Mouse (Mus musculus) hematopoietic stem cell, adult 5-6 weeks (primary cell): ENCODE data around the gene Lcn6. TPM values are rescaled to one million over a fixed set of nuclear protein-coding genes. Genes with fewer than 3 reads are reported as not detected.
A peak's percentile ranks its signal among the peaks of the same experiment; 100 is the strongest.

Source experiments
- ATAC-seq, 2 experiments: fragments of 125-278 bp in 1 of 2; replicated peaks in 1 of 2; 2 replicates each; pipeline ENCODE4 v1.8.0; 2016 to 2017; ENCODE audit warnings: inconsistent platforms in 2 of 2, mild to moderate bottlenecking in 2 of 2, moderate number of reproducible peaks in 2 of 2, low read depth in 1 of 2, moderate TSS enrichment in 1 of 2; ENCODE audit not compliant: low FRiP score in 2 of 2, poor library complexity in 2 of 2, severe bottlenecking in 2 of 2, insufficient read depth in 1 of 2, low TSS enrichment in 1 of 2
- total RNA-seq: library from RNA; stranded (forward); fragments of 172-1452, 232-1000 nt; gene quantifications from 2 replicates; pipeline ENCODE4 v1.2.3, GENCODE M21; 2017

Gene Lcn6
- total RNA-seq: not detected in 2 replicates

DNA sequence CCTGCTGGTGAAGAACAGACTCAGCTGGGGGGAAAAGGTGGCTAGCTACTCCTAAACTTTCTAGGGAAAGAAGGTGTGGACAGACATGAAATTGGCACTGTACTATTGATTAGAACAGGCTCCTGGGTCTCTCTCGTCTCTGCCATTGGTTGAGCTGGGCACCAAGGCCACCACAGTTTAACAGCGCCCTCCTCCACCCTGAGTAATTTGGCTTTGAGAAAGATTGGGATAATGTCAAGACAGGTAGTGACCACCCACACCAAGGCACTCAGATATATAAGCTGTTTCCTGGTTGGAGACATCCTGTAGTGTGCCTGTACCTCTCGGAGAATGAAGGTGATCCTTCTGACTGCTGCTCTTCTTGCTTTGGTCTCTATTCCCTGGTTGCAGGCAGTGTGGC lies at the start of gene Lcn6:
TSS of gene Lcn6 (plus strand) at position 301 of the 400 bp plus-strand sequence.
- ATAC-seq: no peak

DNA sequence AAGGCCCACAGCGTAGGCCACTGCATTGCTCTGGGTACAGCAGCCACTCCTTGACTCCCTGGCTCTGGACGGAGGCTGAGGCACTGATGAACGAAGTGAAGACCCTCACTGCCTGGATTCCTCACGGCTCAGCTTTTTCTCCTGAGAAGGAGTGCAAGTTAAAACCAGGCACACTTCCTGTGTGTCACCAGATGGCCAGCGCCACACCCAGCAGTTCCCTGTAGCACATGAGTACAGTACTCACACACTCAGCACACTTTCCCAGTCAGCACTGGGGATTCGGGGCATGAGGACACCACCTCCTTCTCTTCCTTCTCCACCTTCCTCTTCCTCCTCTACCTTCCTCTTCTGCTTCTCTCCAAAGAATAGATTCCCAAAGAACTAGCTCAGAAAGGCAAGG lies 48.8 kb upstream of the Lcn6 start, which contains the start of gene Fcna:
TSS of gene Fcna (minus strand) at position 220 of the 400 bp plus-strand sequence.
- no peak for ATAC-seq

DNA sequence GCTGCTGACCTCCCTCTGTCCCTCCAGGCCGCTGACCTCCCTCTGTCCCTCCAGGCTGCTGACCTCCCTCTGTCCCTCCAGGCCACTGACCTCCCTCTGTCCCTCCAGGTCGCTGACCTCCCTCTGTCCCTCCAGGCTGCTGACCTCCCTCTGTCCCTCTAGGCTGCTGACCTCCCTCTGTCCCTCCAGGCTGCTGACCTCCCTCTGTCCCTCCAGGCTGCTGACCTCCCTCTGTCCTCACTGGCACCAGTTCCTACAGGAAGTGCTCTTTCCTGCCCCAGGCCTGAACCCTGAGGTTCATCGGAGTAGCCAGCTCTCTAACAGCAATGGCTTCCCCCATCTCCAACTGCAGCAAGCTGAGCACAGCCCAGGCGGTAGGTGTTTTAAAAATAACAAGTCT lies 47.8 kb upstream of the Lcn6 start:
- ATAC-seq: no peak

- ATAC-seq: no peak
Measured at GRCm38 (mm10) chr2:25633616-25634015, 43.0 kb upstream of the Lcn6 start.

DNA sequence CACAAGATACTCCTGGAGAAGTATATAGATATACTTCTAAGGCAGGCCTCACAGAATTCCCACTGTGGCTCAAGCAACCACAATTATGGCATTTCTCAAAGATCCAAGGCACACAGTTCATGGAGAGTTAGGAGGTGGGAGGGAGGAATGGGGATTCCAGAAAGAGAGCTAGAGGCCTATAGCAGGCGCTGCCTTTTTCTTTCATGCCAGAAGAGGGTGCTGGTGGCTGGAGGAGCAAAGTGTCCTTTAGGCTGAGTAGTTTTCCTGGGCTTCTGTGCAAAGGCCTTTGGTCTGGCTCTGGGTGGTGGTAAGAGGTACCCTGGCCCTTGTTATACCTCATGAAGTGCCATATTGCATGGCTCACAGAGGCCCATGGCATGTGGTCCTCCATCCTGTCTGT lies 42.5 kb upstream of the Lcn6 start:
- no peak for ATAC-seq

DNA sequence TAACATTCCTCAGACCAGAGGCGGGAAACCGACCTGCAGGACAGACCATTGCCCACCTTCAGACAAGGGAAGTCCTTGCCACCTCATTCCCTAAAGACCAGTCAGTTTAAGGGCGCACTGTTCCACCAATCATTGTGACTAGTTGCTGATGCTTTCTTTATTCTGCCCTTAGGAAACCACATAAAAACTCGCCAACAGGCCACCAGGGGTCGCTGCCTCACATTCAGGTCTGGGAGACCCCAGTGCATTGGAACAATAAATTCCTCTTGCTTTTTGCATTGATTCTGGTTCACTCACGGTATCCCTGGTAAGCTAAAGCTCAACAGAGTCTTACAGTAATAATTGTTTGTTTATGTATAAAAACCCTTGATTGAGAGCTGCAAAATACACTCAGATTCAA lies 36.7 kb upstream of the Lcn6 start:
- 0 out of 4 replicates have a peak, but pooled peaks of 1 of the 2 experiments have one; percentile 32 for ATAC-seq

GRCm38 (mm10) chr2:25652902-25653301 lies 23.7 kb upstream of the Lcn6 start, which contains the start of gene Lcn8:
Lcn8 (plus strand) TSS chr2:25653120.
- ATAC-seq: no peak

DNA sequence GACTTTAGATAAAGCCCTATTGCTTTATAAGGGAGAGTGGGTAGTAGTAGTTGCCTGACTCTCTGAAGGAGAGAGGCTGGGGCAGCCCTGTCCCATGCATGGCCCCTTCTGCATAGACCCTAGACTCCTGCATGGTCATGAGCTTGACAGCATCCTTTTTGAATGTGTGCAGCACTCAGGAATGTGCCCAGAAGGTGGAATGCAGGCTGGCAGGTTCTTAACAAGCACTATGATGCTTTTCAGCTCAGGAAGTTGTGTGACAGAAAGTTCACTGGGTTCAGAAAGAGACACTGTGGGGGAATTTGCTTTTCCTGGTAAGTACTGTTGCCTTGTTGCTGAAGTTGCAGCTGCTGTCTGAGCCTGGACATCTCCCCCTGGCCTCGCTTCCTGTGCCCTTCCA lies 22.1 kb upstream of the Lcn6 start:
- ATAC-seq: no peak

DNA sequence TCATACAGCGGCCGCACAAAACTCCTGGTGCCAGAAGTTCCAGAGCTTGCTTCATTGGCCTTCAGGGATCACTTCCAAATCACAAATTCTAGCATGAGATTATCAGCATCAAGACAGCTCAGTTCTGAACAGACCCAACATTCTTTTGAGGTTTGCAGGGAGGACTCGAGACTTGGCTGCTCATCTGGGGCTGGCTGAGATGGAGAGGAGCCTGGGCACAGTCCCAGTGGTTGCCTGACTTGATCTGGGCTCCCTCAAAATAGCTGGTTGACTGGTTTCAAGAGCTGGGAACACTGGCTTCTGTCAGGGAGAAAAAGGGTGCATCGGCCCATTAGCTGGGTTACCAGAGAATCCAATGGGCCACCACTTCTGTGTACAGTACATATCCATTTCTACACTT lies 19.9 kb upstream of the Lcn6 start:
- ATAC-seq: no peak

GRCm38 (mm10) chr2:25657246-25657645 lies 19.3 kb upstream of the Lcn6 start:
- ATAC-seq: no peak

GRCm38 (mm10) chr2:25657652-25658051 lies 18.9 kb upstream of the Lcn6 start, which contains the start of gene Lcn5:
Lcn5 (plus strand) TSS chr2:25657952.
- no peak for ATAC-seq

GRCm38 (mm10) chr2:25660279-25660678 lies 16.3 kb upstream of the Lcn6 start:
- no peak for ATAC-seq

GRCm38 (mm10) chr2:25661245-25661970 lies 15.2 kb upstream of the Lcn6 start:
- no peak for ATAC-seq

DNA sequence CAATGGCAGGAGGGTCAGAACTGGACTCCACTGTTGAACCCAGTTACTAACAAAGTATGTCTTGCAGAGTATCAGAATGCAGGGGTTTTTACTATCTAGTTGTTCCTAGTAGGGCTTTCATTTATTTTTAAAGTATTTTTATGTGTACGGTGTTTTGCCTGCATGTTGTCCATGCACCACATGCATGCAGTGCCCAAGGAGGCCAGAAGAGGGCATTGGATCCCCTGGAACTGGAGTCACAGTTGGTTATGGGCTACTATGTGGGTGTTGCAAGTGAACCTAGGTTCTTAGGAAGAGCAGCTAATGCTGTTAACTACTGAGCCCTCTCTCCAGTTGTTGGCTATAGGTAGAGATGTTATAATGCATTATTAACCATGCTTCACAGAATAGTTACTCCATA lies 13.1 kb upstream of the Lcn6 start:
- ATAC-seq: 0 out of 4 replicates have a peak, but pooled peaks of 1 of the 2 experiments have one; percentile 59

DNA sequence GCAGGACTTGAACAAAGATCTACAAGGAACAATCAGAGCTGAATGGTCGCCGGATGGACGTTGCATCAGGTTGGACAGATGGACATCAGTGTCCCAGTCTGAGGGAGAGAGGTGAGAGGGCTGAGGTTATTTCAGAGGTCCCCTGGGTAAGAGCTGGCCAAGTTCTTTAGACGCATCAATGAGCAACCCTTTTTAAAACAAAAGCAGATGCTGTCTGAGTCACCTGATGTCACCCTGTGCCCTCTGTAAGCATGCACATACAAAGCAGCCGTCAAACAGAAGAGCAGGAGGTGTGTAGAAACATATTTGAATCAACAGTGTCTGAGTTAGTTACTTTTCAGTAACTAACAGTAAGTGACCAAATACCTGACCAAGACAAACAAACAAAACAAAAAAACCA lies 12.5 kb upstream of the Lcn6 start:
- no peak for ATAC-seq

- no peak for ATAC-seq
Measured at GRCm38 (mm10) chr2:25666516-25666915, 10.1 kb upstream of the Lcn6 start.

DNA sequence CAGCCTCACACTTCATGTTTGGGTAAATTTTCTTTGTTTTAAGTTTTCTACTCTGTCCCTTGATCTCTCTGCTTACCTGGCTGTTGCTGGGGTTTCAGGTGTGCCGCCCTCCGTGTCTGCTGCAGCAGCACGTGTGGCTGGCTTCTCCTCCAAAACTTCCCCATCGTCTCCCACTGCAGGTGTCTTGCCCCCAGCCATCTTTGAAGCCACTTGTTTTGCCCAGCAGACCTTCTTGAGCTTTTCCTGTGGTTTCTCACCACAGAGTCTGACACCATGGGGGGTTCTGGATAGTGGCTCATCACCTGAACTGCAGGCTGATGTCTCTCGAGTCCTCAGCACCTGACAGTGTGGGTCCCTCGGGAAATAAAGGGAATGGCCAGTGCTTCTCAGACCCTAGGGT lies 3.0 kb downstream of the Lcn6 start:
- no peak for ATAC-seq

- no peak for ATAC-seq
Measured at GRCm38 (mm10) chr2:25682426-25682825, 5.8 kb downstream of the Lcn6 start, which contains the start of gene Lcn10. Lcn10 (plus strand) TSS chr2:25682726.

DNA sequence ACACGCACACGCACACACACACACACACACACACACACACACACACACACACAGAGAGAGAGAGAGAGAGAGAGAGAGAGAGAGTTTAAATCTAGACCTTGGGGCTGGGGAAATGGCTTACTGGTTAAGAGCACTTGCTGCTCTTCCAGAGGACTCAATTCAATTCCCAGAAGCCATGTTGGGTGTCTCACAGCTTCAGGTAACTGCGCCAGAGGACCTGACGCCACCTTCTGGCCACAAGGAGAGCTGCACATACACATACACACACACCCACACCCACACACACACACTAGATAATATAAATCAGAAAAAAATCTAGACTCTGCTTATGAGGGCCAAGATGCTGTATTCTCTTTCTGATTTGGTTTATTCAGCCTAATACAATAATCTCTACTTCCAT lies 10.4 kb downstream of the Lcn6 start:
- ATAC-seq: no peak
